Mouse (Mus musculus): Measurements from ENCODE around the gene AU015836. TPM values are rescaled to one million over a fixed set of nuclear protein-coding genes. Genes with fewer than 3 reads are reported as not detected.
A peak's percentile ranks its signal among the peaks of the same experiment; 100 is the strongest.

The AU015836 gene
- polyA plus RNA-seq, 1 experiment: 191 TPM

DNA sequence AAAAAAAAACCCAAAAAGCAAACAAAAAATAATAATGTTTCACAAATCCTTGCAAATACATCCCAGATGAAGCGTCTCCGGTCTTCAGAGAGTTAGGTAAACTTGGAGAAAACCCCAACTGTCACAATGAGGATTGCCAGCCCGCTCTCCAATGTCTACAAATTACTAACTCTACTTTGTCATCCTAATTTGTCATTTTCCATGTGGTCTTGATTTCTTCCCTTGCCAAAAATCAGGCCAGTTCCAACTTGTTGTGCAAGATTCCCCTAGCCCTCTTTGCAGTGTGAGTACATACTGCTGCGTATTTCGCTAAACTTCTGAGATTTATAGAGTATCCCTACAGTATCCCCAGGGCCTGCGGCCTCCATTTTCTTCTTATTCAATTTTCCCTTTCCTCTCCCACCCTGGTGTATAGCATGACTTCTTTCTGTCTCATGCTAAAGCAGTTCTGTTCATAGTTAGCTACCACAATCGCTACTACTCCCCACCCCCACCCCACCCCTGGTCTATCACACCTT lies 43.3 kb downstream of the AU015836 start:
- H3K9me3 ChIP-seq (replicated peaks; ENCODE audit: control insufficient read depth, insufficient read depth, low read length, poor library complexity, severe bottlenecking): no peaks in the 10 kb centered on the region
- H3K27me3 ChIP-seq (ENCODE audit: control insufficient read depth, insufficient read depth, low read length, poor library complexity, severe bottlenecking): no peaks in the 10 kb centered on the region
- no peak for TF ChIP-seq EP300 (IDR thresholded peaks at IDR 0.05; ENCODE audit: insufficient read depth, low read depth, low read length)
- no peak for TF ChIP-seq POLR2A (IDR thresholded peaks at IDR 0.05; ENCODE audit: insufficient read depth, low read length)
- no peak for TF ChIP-seq CTCF (IDR thresholded peaks at IDR 0.05; ENCODE audit: low read depth, low read length)
- no peak overlapping the region for H3K4me3 ChIP-seq (ENCODE audit: low read depth, low read length)
- no peak overlapping the region for H3K9ac ChIP-seq (ENCODE audit: low read depth, poor library complexity, severe bottlenecking)
- no peaks in the 10 kb centered on the region for H3K36me3 ChIP-seq (ENCODE audit: control insufficient read depth, insufficient read depth, low read length, poor library complexity, severe bottlenecking)
- H3K4me1 ChIP-seq (ENCODE audit: control insufficient read depth, insufficient read depth, low read length): no peaks in the 10 kb centered on the region
- H3K27ac ChIP-seq (ENCODE audit: insufficient read depth, low read length): no peak overlapping the region

DNA sequence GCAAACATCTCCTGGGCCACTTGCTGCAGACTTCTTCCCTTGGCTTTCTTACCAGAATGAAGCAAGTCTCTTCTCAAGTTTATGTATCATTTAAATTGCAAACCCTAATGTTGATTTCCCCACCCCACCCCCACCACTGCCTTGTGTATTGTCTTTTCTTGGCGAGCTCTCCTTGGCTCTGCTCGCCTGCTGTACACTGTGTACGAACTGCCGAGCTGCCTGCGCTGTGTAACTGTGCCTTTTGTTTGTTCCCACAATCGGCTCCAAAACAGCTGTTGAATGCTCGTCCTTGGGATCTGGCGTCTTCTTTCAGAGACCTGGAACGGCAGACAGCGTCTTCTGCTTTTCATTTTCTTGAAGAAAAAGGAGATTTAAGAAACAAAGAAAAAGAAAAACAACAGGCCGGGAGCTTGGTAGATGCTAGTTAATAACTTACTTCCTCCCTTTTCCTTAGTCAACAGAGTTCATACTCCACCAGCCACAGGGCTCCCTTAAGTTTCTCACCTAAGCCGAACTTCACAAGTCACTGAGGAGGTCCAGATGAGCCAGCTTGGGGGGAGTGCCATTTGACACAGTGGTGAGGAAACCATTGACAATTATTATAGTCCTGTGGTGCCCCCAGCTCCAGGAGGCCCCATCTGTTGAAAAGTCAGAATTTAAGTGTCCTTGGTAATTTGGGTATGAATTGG lies 44.2 kb downstream of the AU015836 start:
- H3K9ac ChIP-seq (ENCODE audit: low read depth, poor library complexity, severe bottlenecking): no peak overlapping the region
- no peaks in the 10 kb centered on the region for H3K36me3 ChIP-seq (ENCODE audit: control insufficient read depth, insufficient read depth, low read length, poor library complexity, severe bottlenecking)
- no peaks in the 10 kb centered on the region for H3K9me3 ChIP-seq (replicated peaks; ENCODE audit: control insufficient read depth, insufficient read depth, low read length, poor library complexity, severe bottlenecking)
- TF ChIP-seq EP300 (IDR thresholded peaks at IDR 0.05; ENCODE audit: insufficient read depth, low read depth, low read length) (peak; percentile 57; the same call in 1 of the 2 replicates), POLR2A (IDR thresholded peaks at IDR 0.05; ENCODE audit: insufficient read depth, low read length) (no peak)
- no peaks in the 10 kb centered on the region for H3K27me3 ChIP-seq (ENCODE audit: control insufficient read depth, insufficient read depth, low read length, poor library complexity, severe bottlenecking)
- H3K4me1 ChIP-seq (ENCODE audit: control insufficient read depth, insufficient read depth, low read length): no peaks in the 10 kb centered on the region
- no peak overlapping the region for H3K4me3 ChIP-seq (ENCODE audit: low read depth, low read length)
- H3K27ac ChIP-seq (ENCODE audit: insufficient read depth, low read length): peak overlapping the region; percentile 51

DNA sequence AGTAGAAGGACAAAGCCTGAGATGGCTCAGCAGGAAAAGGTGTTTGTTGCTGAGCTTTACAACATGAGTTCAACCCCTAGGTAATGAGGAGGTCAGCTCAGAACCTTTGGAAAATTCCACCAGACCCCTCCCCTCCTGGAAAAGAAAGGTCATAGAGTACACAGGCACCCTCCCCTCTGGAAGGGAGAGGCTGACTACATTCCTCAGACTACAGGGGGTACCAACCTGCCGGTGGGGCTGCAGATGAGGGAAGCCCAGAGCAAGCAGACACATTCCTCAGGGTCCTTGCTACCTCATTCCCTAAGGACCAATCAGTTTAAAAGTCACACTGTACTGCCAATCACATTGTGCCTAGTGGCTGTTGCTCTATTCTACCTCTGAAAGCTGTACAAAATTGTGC lies 48.4 kb downstream of the AU015836 start:
- TF ChIP-seq CTCF (IDR thresholded peaks at IDR 0.05; ENCODE audit: low read depth, low read length) (no peak), POLR2A (IDR thresholded peaks at IDR 0.05; ENCODE audit: insufficient read depth, low read length) (no peak), EP300 (IDR thresholded peaks at IDR 0.05; ENCODE audit: insufficient read depth, low read depth, low read length) (peak; percentile 79; the same call in 1 of the 2 replicates)
- Histone ChIP-seq H3K4me1 (ENCODE audit: control insufficient read depth, insufficient read depth, low read length) (no peaks in the 10 kb centered on the region), H3K27me3 (ENCODE audit: control insufficient read depth, insufficient read depth, low read length, poor library complexity, severe bottlenecking) (no peaks in the 10 kb centered on the region), H3K9ac (ENCODE audit: low read depth, poor library complexity, severe bottlenecking) (no peak overlapping the region), H3K36me3 (ENCODE audit: control insufficient read depth, insufficient read depth, low read length, poor library complexity, severe bottlenecking) (no peaks in the 10 kb centered on the region), H3K27ac (ENCODE audit: insufficient read depth, low read length) (peak overlapping the region; percentile 59; the same call in 1 of the 2 replicates), H3K4me3 (ENCODE audit: low read depth, low read length) (no peak overlapping the region), H3K9me3 (replicated peaks; ENCODE audit: control insufficient read depth, insufficient read depth, low read length, poor library complexity, severe bottlenecking) (no peaks in the 10 kb centered on the region)

DNA sequence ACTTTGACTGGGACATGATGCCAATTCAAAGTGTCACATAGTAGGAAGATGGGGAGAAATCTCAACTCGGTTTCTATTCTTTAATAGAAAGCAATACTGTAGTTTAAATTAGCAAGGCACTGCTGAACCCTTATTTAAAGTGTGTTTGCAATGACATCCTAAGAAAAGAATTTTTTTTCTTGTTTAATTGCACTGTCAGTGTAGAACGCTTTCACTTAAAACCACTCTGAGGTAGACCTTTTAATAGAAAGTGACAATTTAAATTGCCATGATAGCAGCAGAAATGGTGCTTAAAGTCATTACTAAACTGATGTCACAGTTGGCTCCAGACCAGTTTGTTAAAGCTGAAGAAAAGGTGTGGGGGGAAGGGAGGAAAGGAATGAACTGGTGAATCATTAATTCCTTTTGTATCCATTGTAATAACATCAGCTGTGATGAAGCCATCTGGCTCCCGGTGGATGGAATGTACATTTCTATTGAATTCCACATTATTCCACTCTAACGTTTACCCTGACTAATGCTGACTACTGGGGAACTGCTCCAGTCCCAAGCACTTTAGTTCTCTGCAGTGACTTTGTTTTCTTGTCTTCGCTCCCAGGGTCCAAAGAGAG lies 53.9 kb downstream of the AU015836 start:
- no peaks in the 10 kb centered on the region for H3K9me3 ChIP-seq (replicated peaks; ENCODE audit: control insufficient read depth, insufficient read depth, low read length, poor library complexity, severe bottlenecking)
- H3K4me1 ChIP-seq (ENCODE audit: control insufficient read depth, insufficient read depth, low read length): no peaks in the 10 kb centered on the region
- no peaks in the 10 kb centered on the region for H3K36me3 ChIP-seq (ENCODE audit: control insufficient read depth, insufficient read depth, low read length, poor library complexity, severe bottlenecking)
- TF ChIP-seq EP300 (IDR thresholded peaks at IDR 0.05; ENCODE audit: insufficient read depth, low read depth, low read length) (no peak), POLR2A (IDR thresholded peaks at IDR 0.05; ENCODE audit: insufficient read depth, low read length) (no peak), CTCF (IDR thresholded peaks at IDR 0.05; ENCODE audit: low read depth, low read length) (no peak)
- no peak overlapping the region for H3K4me3 ChIP-seq (ENCODE audit: low read depth, low read length)
- H3K27me3 ChIP-seq (ENCODE audit: control insufficient read depth, insufficient read depth, low read length, poor library complexity, severe bottlenecking): no peaks in the 10 kb centered on the region
- H3K9ac ChIP-seq (ENCODE audit: low read depth, poor library complexity, severe bottlenecking): no peak overlapping the region
- H3K27ac ChIP-seq (ENCODE audit: insufficient read depth, low read length): no peak overlapping the region

Other genes with a start within 250 kb of the AU015836 start
- 40.9 and 41.6 TPM in 2 replicates for gene Pdk3, start 136.5 kb upstream of the AU015836 start, polyA plus RNA-seq (2011; ENCODE audit: insufficient read depth, insufficient read length, low read depth, missing spikeins)
- gene Zfx, start 155.0 kb downstream of the AU015836 start, polyA plus RNA-seq (2011; ENCODE audit: insufficient read depth, insufficient read length, low read depth, missing spikeins): 25.6 and 30.5 TPM in 2 replicates
- gene Eif2s3x, start 244.2 kb downstream of the AU015836 start, polyA plus RNA-seq (2011; ENCODE audit: insufficient read depth, insufficient read length, low read depth, missing spikeins): 273 and 285 TPM in 2 replicates

Data from ES-Bruce4 (cell line).